Mouse (Mus musculus) liver, embryonic 11.5 days (tissue): ENCODE data around the gene Maz. TPM values are rescaled to one million over a fixed set of nuclear protein-coding genes. Genes with fewer than 3 reads are reported as not detected.
A peak's percentile ranks its signal among the peaks of the same experiment; 100 is the strongest.

Experiments used
- ATAC-seq: fragments of 200-750 bp; cut with Nextera tagmentation; replicated peaks from 2 replicates; pipeline ENCODE4 v1.8.0; 2017; ENCODE audit warnings: moderate number of reproducible peaks, mild to moderate bottlenecking, moderate TSS enrichment, moderate library complexity; ENCODE audit not compliant: low FRiP score
- DNase-seq: peaks from one replicate; pipeline ENCODE4 v3.0.0-alpha.2; 2017; ENCODE audit warnings: low spot score
- H3K27ac ChIP-seq: fragments of 300-500 bp; sonication (generic); 2 replicates; pipeline ENCODE4 v1.5.1; 2014; ENCODE audit warnings: mild to moderate bottlenecking, low read depth, low read length, control low read depth
- H3K27me3 ChIP-seq: fragments of 300-500 bp; sonication (generic); replicated peaks from 2 replicates; pipeline ENCODE4 v1.6.1; 2014; ENCODE audit warnings: low read length, mixed read lengths; ENCODE audit not compliant: control insufficient read depth, insufficient read depth
- H3K36me3 ChIP-seq: fragments of 300-500 bp; sonication (generic); 2 replicates; pipeline ENCODE4 v1.6.1; 2014; ENCODE audit warnings: mild to moderate bottlenecking, low read length, moderate library complexity, mixed read lengths; ENCODE audit not compliant: control insufficient read depth, insufficient read depth
- H3K4me1 ChIP-seq: fragments of 300-500 bp; sonication (generic); replicated peaks from 2 replicates; pipeline ENCODE4 v1.6.1; 2014; ENCODE audit warnings: low read length, mixed read lengths; ENCODE audit not compliant: control insufficient read depth, insufficient read depth
- H3K4me2 ChIP-seq: fragments of 300-500 bp; sonication (generic); 2 replicates; pipeline ENCODE4 v1.6.1; 2014; ENCODE audit warnings: mild to moderate bottlenecking, control low read depth, moderate library complexity
- H3K4me3 ChIP-seq: fragments of 300-500 bp; sonication (generic); 2 replicates; pipeline ENCODE4 v1.5.1; 2014; ENCODE audit warnings: low read depth, low read length, control low read depth
- H3K9ac ChIP-seq: fragments of 300-500 bp; sonication (generic); 2 replicates; pipeline ENCODE4 v1.6.1; 2014; ENCODE audit warnings: low read depth, low read length, control low read depth
- H3K9me3 ChIP-seq: fragments of 300-500 bp; sonication (generic); 2 replicates; pipeline ENCODE4 v1.6.1; 2016; ENCODE audit warnings: low read length, inconsistent platforms, mixed read lengths; ENCODE audit not compliant: control insufficient read depth
- WGBS: fragments of 180-500 bp; shearing (Covaris S2); extraction: QIAGEN DNeasy Blood & Tissue Kit; methylation state at CpG from one replicate; pipeline ENCODE4 v1.1.7; 2014; 5-methylcytosine and 5-hydroxymethylcytosine counted together
- polyA plus RNA-seq: library from polyadenylated mRNA; unstranded; fragments of >200 nt; fragmentation: Nextera tagmentation; extraction: Ambion mirVana; gene quantifications from 2 replicates; pipeline ENCODE4 v1.2.1, GENCODE M21; 2014

Gene Maz
- polyA plus RNA-seq, 1 experiment from 2014 or later, result 98.8 TPM

DNA sequence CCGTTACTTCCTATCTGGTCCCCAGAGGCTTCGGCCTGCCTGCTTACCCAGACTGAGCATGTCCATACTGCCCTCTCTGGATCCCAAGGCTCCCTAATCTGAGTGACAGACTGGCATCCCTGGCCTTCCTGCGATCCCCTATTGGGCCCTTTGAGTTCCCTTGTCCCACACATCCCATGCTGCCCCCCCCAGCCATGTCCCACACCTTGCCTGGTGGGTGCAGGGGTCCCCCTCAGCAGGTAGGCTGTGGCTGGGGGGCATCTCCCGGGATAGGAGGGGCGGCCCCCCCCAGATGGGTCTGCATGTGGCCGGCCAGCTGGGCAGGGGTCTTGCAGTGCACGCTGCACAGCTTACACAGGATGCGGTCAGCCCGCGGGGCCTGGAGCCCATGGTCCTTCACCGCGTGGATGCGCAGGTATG lies 3.6 kb downstream of the Maz start:
- H3K4me2 ChIP-seq, result peak overlapping the region; percentile 99
- peak overlapping the region; percentile 38 for H3K27ac ChIP-seq
- peaks cover 59% of the 10 kb centered on the region for H3K4me1 ChIP-seq
- WGBS, result 83% methylated on average over 13 of the region's 13 CpGs
- H3K9ac ChIP-seq, result peak overlapping the region; percentile 100
- ATAC-seq (no peak), DNase-seq (no peak)
- H3K36me3 ChIP-seq, result peaks cover 35% of the 10 kb centered on the region
- H3K27me3 ChIP-seq, result no peaks in the 10 kb centered on the region
- no peaks in the 10 kb centered on the region for H3K9me3 ChIP-seq
- peak overlapping the region; percentile 99 for H3K4me3 ChIP-seq

DNA sequence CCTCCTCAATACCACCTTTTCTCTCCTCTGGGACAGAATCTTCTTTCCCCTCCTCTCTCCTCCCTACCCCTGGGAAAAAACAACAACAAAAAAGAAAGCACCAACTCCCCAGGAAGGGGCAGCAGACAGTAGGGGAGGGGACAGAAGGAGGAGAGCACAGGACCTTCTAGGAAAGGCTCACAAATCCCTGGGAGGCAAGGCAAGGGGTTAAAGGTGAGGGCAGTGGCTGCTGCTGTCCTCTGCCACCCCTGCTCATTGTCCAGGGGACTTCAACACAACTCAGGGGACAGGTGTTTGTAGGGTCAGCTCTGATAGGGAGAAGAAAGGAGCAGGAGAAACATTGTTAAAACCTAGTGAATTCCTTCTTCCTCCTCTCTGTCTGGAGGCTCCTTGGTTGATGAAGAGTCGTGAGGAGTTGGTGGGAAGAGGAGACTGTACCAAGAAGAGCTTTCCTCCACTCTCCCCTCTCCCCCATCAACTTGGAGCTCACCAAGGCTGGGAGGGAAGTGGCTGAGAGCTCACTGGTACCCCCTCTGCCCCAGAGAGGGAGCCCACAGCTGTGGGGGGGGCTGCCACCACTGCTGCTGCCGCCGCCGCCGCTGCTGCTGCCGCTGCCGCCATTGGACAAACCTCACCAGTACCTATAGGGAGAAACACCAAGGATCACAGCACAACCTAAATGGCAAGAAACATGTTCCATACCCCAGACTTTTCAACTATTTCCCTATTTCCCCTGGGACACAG lies 4.1 kb downstream of the Maz start:
- peak overlapping the region; percentile 16; the same call in 1 of the 2 replicates for H3K27ac ChIP-seq
- H3K9me3 ChIP-seq, result no peaks in the 10 kb centered on the region
- ATAC-seq (no peak), DNase-seq (no peak)
- peaks cover 32% of the 10 kb centered on the region for H3K36me3 ChIP-seq
- H3K27me3 ChIP-seq, result no peaks in the 10 kb centered on the region
- H3K9ac ChIP-seq, result peak overlapping the region; percentile 100
- H3K4me2 ChIP-seq, result peak overlapping the region; percentile 99
- H3K4me3 ChIP-seq, result peak overlapping the region; percentile 99
- WGBS, result 89% methylated on average over 7 of the region's 7 CpGs
- H3K4me1 ChIP-seq, result peaks cover 57% of the 10 kb centered on the region

DNA sequence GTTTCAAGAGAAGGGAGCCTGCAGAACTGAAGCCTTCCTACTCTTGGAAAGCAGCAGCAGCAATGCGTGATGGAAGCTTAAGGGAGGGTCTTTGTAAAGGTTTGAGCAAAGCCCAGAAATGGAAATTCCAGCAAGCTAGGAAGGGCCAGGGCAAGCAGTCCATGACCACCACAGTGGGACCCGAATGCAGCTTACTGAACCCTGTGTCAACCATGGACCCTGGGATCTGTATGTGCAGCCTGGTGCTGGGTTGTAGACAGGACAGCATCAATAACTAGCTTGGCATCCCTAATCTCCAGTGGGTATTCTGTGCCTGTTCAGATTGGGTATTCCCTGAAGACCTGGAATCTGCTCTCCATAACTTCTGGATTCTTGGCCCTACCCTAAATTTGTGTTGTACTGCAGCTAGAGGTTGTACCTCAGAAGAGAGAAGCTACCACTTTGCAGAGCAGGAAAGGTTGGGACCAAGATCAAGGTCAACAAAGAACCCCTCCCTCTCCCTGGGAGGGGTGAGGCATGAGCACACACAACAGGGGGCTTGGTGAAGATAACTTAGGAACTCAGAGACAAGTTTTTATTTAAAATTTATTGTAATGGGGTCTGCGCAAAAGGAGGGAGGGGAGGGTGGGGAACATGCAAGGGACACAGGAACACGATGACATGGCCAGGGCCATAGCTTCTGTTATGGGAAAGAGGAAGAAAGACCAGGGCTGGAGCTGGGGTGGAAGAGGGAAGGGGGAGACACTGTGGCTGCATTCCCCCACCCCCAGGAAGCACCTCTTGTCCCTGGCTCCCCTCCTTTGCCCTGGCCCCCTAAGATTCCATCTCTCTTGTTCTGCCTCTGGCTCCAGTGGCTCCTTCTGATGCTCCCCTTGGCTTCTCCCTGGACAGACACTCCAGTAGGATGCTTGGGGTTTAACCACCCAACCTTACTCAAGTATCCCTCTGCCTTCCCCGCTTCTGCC lies 5.0 kb downstream of the Maz start:
- peak overlapping the region; percentile 99 for H3K4me2 ChIP-seq
- peaks cover 57% of the 10 kb centered on the region for H3K4me1 ChIP-seq
- 45% methylated on average over 5 of the region's 5 CpGs for WGBS
- peak overlapping the region; percentile 64; the same call in 1 of the 2 replicates for H3K27ac ChIP-seq
- peak overlapping the region; percentile 45 for H3K4me3 ChIP-seq
- no peak for DNase-seq
- H3K9me3 ChIP-seq, result no peaks in the 10 kb centered on the region
- no peaks in the 10 kb centered on the region for H3K27me3 ChIP-seq
- H3K36me3 ChIP-seq, result peaks cover 31% of the 10 kb centered on the region
- peak overlapping the region; percentile 59 for H3K9ac ChIP-seq
- ATAC-seq, result no peak

DNA sequence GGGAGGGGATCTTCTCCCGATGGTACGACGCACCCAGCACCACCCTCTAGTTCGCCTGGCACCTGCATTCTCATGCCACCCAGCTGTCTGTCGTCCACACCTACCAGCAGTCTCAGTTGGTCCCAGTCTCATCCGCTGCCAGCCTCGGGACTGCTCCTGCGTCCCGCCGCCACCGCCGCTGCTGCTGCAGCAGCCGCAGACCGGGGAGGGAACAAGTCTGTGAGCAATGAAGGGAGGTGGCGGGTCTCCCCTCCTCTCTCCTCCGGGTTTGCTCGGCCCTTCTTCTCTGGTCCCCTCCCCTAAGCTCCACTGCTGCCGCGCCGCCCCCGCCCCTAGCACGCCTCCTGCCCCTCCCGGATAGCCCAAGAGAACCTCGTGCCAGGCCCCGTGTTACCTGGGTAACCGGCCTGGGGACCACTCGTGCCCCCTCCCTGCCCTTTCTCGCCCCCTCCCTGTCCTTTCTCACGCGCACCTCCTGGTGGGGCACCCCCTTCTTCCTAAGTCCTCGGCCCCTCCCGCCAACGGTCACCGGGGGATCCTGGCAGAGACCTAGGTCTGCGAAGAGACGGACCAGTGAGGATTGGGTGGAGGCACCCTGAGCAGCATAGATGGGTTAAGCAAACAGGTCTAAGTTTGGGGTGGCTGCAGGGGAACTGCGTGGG lies 5.8 kb downstream of the Maz start, which contains the start of the genes Gm42742 and Prrt2:
Gm42742 (minus strand) TSS at position 197 of the 662 bp plus-strand sequence.
Prrt2 (minus strand) TSS at position 311 of the 662 bp plus-strand sequence.
- peak; percentile 71 for DNase-seq
- WGBS, result 3% methylated on average over 37 of the region's 37 CpGs
- peaks cover 57% of the 10 kb centered on the region for H3K4me1 ChIP-seq
- peak within 1 kb of the TSS; percentile 45 for H3K4me3 ChIP-seq
- H3K27me3 ChIP-seq, result no peaks in the 10 kb centered on the region
- H3K27ac ChIP-seq, result peak within 1 kb of the TSS; percentile 64; the same call in 1 of the 2 replicates
- peaks cover 31% of the 10 kb centered on the region for H3K36me3 ChIP-seq
- peak within 1 kb of the TSS; percentile 99 for H3K4me2 ChIP-seq
- no peaks in the 10 kb centered on the region for H3K9me3 ChIP-seq
- no peak for ATAC-seq
- peak within 1 kb of the TSS; percentile 59 for H3K9ac ChIP-seq

DNA sequence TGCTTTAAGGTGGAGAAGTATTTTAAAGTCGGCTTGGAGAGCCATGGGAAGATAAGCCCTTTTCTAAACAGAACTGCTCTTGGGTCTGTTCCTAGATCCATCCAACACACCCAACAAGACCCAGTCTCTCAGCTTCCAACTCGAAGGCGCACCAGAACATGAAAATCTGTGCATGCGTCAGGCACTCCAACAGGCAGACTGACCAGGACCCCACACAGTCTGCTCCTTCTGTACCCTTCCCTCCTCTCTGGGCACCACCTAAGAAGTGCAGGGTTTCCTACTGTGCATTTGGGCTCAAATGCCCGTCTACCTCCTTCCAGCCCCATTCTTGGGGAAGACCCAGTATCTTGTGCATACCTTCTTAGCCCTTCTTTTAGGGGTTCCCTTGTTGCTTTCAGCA lies 6.3 kb downstream of the Maz start:
- 57% methylated on average over 5 of the region's 5 CpGs for WGBS
- Histone ChIP-seq H3K4me3 (peak overlapping the region; percentile 45), H3K27ac (peak overlapping the region; percentile 64; the same call in 1 of the 2 replicates), H3K27me3 (no peaks in the 10 kb centered on the region), H3K9ac (peak overlapping the region; percentile 59), H3K4me1 (peaks cover 63% of the 10 kb centered on the region), H3K9me3 (no peaks in the 10 kb centered on the region), H3K36me3 (peaks cover 32% of the 10 kb centered on the region), H3K4me2 (peak overlapping the region; percentile 99)
- ATAC-seq (no peak), DNase-seq (no peak)

DNA sequence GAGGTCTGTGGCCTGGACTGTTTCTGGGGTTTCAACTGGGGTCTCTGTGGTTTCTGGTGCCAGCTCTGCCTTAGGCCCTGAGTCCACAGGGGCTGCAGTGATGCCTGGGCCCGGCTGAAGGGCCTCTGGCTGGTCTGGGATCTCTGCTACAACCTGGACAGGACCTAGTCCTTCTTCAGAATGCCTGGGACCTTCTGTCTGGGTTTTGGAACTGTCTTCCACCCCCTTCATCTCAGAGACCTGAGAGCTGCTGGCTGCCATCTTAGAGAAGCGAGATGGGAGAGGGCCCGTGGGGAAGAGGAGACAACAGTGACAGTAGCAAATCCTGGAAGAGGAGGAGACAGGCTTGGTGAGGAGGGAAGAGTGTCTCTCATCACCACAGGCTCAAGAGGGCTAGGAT lies 6.8 kb downstream of the Maz start:
- Histone ChIP-seq H3K27ac (peak overlapping the region; percentile 32; the same call in 1 of the 2 replicates), H3K27me3 (no peaks in the 10 kb centered on the region), H3K4me1 (peaks cover 67% of the 10 kb centered on the region), H3K9me3 (no peaks in the 10 kb centered on the region), H3K9ac (peak overlapping the region; percentile 37), H3K36me3 (peaks cover 32% of the 10 kb centered on the region), H3K4me2 (peak overlapping the region; percentile 99), H3K4me3 (0 out of 2 replicates have a peak overlapping the region, but pooled peaks have one; percentile 10)
- DNase-seq (no peak), ATAC-seq (no peak)
- 69% methylated on average over 3 of the region's 3 CpGs for WGBS

DNA sequence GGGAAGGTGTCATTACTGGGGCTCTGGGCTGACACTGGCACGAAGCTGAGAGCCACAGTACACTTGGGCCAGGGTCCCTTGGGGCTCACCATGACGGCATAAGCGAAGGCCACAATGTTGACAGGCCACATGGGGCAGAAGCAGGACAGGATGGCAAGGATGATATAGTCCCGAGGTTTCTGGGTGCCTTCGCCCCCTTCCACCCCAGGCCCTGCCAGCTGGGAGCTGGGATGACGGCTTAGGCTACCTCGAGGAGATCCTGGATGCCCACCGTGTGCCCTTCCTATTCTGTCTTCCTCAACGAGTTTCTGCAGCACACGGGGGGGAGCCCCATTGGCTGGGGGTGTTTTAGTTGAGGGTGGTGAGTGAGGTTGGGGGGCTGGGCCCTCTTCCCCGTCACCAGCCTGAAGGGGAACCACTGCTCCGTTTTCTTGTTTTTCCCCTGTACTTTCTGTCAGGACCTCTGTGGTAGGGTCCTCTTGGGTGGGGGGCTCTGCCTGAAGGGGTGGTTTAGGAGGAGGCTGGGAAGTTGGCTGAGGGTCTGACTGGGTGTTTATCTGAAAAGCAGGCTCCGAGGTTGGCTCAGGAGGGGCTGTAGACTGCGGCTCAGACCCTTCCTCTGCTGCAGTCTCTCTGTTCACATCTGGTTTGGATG lies 7.4 kb downstream of the Maz start:
- Histone ChIP-seq H3K4me1 (peaks cover 70% of the 10 kb centered on the region), H3K27me3 (no peaks in the 10 kb centered on the region), H3K9me3 (no peaks in the 10 kb centered on the region), H3K9ac (peak overlapping the region; percentile 37), H3K4me2 (peak overlapping the region; percentile 99), H3K27ac (no peak overlapping the region; the same call in 1 of the 2 replicates), H3K36me3 (peaks cover 29% of the 10 kb centered on the region), H3K4me3 (0 out of 2 replicates have a peak overlapping the region, but pooled peaks have one; percentile 10)
- ATAC-seq (no peak), DNase-seq (no peak)
- 78% methylated on average over 14 of the region's 14 CpGs for WGBS
